Mouse (Mus musculus) erythroblast, embryonic 14.5 days (primary cell): Measurements from ENCODE around the gene Slc11a1.

ENCODE experiments used
- GATA1 ChIP-seq: IDR thresholded peaks from 2 replicates; pipeline ENCODE4 v1.6.1; 2012; ENCODE audit warnings: low read length, inconsistent platforms, mixed read lengths
- TAL1 ChIP-seq: IDR thresholded peaks from 3 replicates; pipeline ENCODE4 v1.6.1; 2012; ENCODE audit warnings: low read length, inconsistent platforms, mixed read lengths

DNA sequence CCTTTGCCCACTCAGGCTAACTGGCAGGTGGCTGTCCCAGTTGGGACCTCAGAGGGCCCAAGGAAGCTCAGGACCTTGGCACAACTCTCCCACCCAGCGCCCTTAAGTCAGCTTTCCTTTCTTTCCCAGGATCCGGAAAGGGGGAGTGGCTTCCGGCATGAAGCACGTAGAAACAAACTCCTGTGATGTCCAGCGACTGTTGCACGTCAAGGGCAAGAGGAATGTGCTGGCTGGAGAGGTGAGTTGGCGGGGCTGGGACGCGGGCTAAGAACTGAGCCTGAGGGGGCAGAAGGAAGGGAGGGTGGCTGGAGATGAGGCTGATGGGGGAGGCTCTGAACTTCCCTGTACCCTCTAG, 44.4 kb downstream of the Slc11a1 start:
- TF ChIP-seq TAL1 (no peak), GATA1 (no peak)
